Mouse (Mus musculus) heart, adult 18-20 months (tissue): ENCODE measurements around the gene Rhox2b. TPM values are rescaled to one million over a fixed set of nuclear protein-coding genes. Genes with fewer than 3 reads are reported as not detected.
"Not testable (repeated sequence)": the region's sequence is repeated elsewhere in the genome, so short reads cannot be mapped to it uniquely, and the experiment has no call there.

ENCODE experiments used
- DNase-seq, 2 experiments: peaks; one replicate each; pipeline ENCODE4 v3.0.0; 2021 to 2022; ENCODE audit warnings: mixed read lengths in 1 of 2
- long read RNA-seq, 2 experiments: library from polyadenylated mRNA; stranded (forward); transcript quantifications; one replicate each; pipeline ENCODE4 v2.0.0; 2021
- total RNA-seq, 2 experiments: library from RNA; stranded (reverse); gene quantifications; 2 replicates each; pipeline ENCODE4 v1.2.3; 2021

Gene Rhox2b
- not detected for total RNA-seq
- long read RNA-seq, experiment 1: 0 reads
- long read RNA-seq, experiment 2: 0 reads

DNA sequence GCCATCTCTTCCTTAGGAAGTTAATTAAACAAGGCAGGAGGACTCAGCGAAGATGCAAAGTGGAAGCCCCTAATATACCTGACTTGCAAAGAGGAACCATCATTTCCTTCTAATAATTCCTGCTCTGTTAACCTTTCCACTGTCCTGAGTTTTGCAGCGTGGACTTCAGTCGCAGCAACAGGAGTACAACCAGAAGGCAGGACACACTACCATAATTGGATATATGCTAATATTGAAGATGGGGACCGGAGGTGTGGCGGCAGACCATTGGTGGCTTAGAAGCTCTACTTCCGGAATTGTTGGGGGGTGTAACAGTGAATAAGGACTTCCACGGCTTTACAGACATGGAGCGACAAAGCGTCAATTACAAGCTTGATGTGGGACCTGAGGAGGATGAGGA, at the start of gene Rhox2b:
Gene Rhox2b (plus strand): TSS at position 301 of the 400 bp plus-strand sequence.
- DNase-seq: not testable (repeated sequence)

- DNase-seq: not testable (repeated sequence)
Observed at GRCm38 (mm10) chrX:37379728-37380127, 32.1 kb upstream of the Rhox2b start, which contains the start of gene Rhox3a2. Gene Rhox3a2 (plus strand): TSS chrX:37380028.

- DNase-seq: not testable (repeated sequence)
Observed at GRCm38 (mm10) chrX:37390548-37390947, 21.3 kb upstream of the Rhox2b start, which contains the start of gene Rhox4a2. Gene Rhox4a2 (plus strand): TSS chrX:37390848.

DNA sequence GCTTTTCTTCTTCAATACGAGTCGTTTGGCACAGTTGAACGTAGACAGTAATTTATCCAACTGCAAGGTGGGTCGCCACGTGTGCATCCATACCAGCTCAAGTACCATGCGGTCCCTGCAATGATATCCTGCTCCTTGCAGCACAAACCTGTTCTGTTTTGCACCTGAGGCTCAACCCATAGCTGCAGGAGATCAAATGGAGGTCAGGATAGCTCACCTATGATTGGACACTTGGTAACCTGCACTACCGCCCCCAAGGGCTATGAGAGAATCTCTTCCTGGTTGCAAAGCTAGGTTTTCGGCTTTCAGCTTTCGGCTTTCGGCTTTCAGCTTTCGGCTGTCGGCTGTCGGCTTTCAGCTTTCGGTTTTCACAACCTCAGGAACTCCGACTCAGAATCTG, 20.3 kb downstream of the Rhox2b start, which contains the start of gene Rhox4b:
Gene Rhox4b (plus strand): TSS at position 301 of the 400 bp plus-strand sequence.
- not testable (repeated sequence) for DNase-seq

GRCm38 (mm10) chrX:37453380-37453779, 41.5 kb downstream of the Rhox2b start, which contains the start of gene Rhox2c:
Gene Rhox2c (plus strand): TSS chrX:37453680.
- not testable (repeated sequence) for DNase-seq

- DNase-seq: not testable (repeated sequence)
Observed at GRCm38 (mm10) chrX:37458285-37458684, 46.4 kb downstream of the Rhox2b start, which contains the start of gene Rhox3c. Gene Rhox3c (plus strand): TSS chrX:37458585.

Other genes with a start within 250 kb of the Rhox2b start
- not detected for gene Akap14, start 243.2 kb upstream of the Rhox2b start, total RNA-seq
- gene Ndufa1, start 220.9 kb upstream of the Rhox2b start, total RNA-seq: 100 to 1,000 TPM; 829 to 884 TPM
- 1 to 10 TPM; 1.4 to 1.6 TPM for gene Rnf113a1, start 220.8 kb upstream of the Rhox2b start, total RNA-seq
- gene Gm9, start 201.0 kb upstream of the Rhox2b start, total RNA-seq: not detected
- not detected for gene Rhox1, start 189.8 kb upstream of the Rhox2b start, total RNA-seq
- not detected for gene Rhox2a, start 167.1 kb upstream of the Rhox2b start, total RNA-seq
- gene Rhox3a, start 162.1 kb upstream of the Rhox2b start, total RNA-seq: not detected
- gene Rhox4a, start 146.7 kb upstream of the Rhox2b start, total RNA-seq: not detected
- gene Rhox3a2, start 32.0 kb upstream of the Rhox2b start, total RNA-seq: not detected
- gene Rhox4a2, start 21.2 kb upstream of the Rhox2b start, total RNA-seq: not detected
- gene Rhox4b, start 20.4 kb downstream of the Rhox2b start, total RNA-seq: not detected
- not detected for gene Rhox2c, start 41.6 kb downstream of the Rhox2b start, total RNA-seq
- not detected for gene Rhox3c, start 46.5 kb downstream of the Rhox2b start, total RNA-seq
- not detected for gene Rhox4c, start 68.3 kb downstream of the Rhox2b start, total RNA-seq
- gene Rhox2d, start 81.4 kb downstream of the Rhox2b start, total RNA-seq: not detected
- gene Rhox4d, start 102.3 kb downstream of the Rhox2b start, total RNA-seq: not detected
- not detected for gene Rhox2e, start 118.4 kb downstream of the Rhox2b start, total RNA-seq
- not detected for gene Rhox3e, start 130.0 kb downstream of the Rhox2b start, total RNA-seq
- gene Rhox4e, start 145.3 kb downstream of the Rhox2b start, total RNA-seq: not detected
- not detected for gene Rhox2f, start 159.3 kb downstream of the Rhox2b start, total RNA-seq
- gene Rhox3f, start 168.9 kb downstream of the Rhox2b start, total RNA-seq: not detected
- not detected for gene Rhox4f, start 195.6 kb downstream of the Rhox2b start, total RNA-seq
- gene Rhox3g, start 216.5 kb downstream of the Rhox2b start, total RNA-seq: not detected
- gene Rhox2g, start 231.4 kb downstream of the Rhox2b start, total RNA-seq: not detected
- gene Rhox4g, start 239.3 kb downstream of the Rhox2b start, total RNA-seq: not detected